Mouse (Mus musculus) liver, adult 2 months (tissue): ENCODE results near the gene Tor4a. TPM values are rescaled to one million over a fixed set of nuclear protein-coding genes. Genes with fewer than 3 reads are reported as not detected.
A peak's percentile ranks its signal among the peaks of the same experiment; 100 is the strongest.

Experiments used
- DNase-seq: peaks from one replicate; pipeline ENCODE4 v3.0.0-alpha.2; 2011; ENCODE audit warnings: low read depth, low spot score; ENCODE audit errors: extremely low read depth
- H3K27ac ChIP-seq: fragments of 200-500 bp; replicated peaks from 2 replicates; pipeline ENCODE4 v1.5.1; 2012; ENCODE audit warnings: low read depth, mild to moderate bottlenecking, control low read depth, inconsistent platforms, low read length; ENCODE audit not compliant: insufficient read depth
- H3K27me3 ChIP-seq: fragments of 200-500 bp; 2 replicates; pipeline ENCODE4 v1.6.1; 2012; ENCODE audit warnings: mild to moderate bottlenecking, moderate library complexity, low read length, inconsistent platforms; ENCODE audit not compliant: control insufficient read depth, insufficient read depth
- H3K36me3 ChIP-seq: fragments of 200-500 bp; 2 replicates; pipeline ENCODE4 v1.6.1; 2012; ENCODE audit warnings: low read length, inconsistent platforms; ENCODE audit not compliant: control insufficient read depth, insufficient read depth
- H3K4me1 ChIP-seq: fragments of 200-500 bp; 2 replicates; pipeline ENCODE4 v1.6.1; 2011; ENCODE audit warnings: low read length; ENCODE audit not compliant: control insufficient read depth, insufficient read depth
- H3K4me3 ChIP-seq: fragments of 200-500 bp; 2 replicates; pipeline ENCODE4 v1.5.1; 2011; ENCODE audit warnings: low read depth, mild to moderate bottlenecking, control low read depth, low read length, moderate library complexity; ENCODE audit not compliant: insufficient read depth
- H3K79me2 ChIP-seq: fragments of 200-500 bp; 2 replicates; pipeline ENCODE4 v1.6.1; 2012; ENCODE audit warnings: inconsistent platforms, mild to moderate bottlenecking, low read length, moderate library complexity; ENCODE audit not compliant: control insufficient read depth, insufficient read depth
- H3K9ac ChIP-seq: fragments of 200-500 bp; 2 replicates; pipeline ENCODE4 v1.6.1; 2012; ENCODE audit warnings: low read depth, mild to moderate bottlenecking, control low read depth, inconsistent platforms, low read length
- CTCF ChIP-seq: fragments of 200-500 bp; IDR thresholded peaks from 2 replicates; pipeline ENCODE4 v1.5.1; 2011; ENCODE audit warnings: low read depth, low read length, control low read depth
- POLR2A ChIP-seq: fragments of 200-500 bp; IDR thresholded peaks from 2 replicates; pipeline ENCODE4 v1.6.1; 2011; ENCODE audit warnings: low read length, control low read depth; ENCODE audit not compliant: insufficient read depth; ENCODE audit errors: extremely low read depth
- WGBS: fragments of 180-500 bp; shearing (Covaris S2); methylation state at CpG from one replicate; pipeline ENCODE4 v1.1.7; 2018; 5-methylcytosine and 5-hydroxymethylcytosine counted together
- polyA plus RNA-seq: library from polyadenylated mRNA; depleted of rRNA; stranded (reverse); fragments of >200 nt; gene quantifications from 2 replicates; pipeline ENCODE4 v1.2.3, GENCODE M21; 2012
- total RNA-seq: library from RNA; depleted of rRNA; stranded (reverse); fragments of >200 nt; gene quantifications from 2 replicates; pipeline ENCODE4 v1.2.3, GENCODE M21; 2014

Tor4a gene
- total and polyA plus RNA-seq, 2 experiments: 4.6 to 7.0 TPM

GRCm38 (mm10) chr2:25228995-25229530 is 32.4 kb upstream of the Tor4a start:
- Histone ChIP-seq H3K79me2 (no peaks in the 10 kb centered on the region), H3K9ac (no peak overlapping the region), H3K36me3 (no peaks in the 10 kb centered on the region), H3K4me3 (no peak overlapping the region), H3K4me1 (no peaks in the 10 kb centered on the region), H3K27me3 (no peaks in the 10 kb centered on the region), H3K27ac (no peak overlapping the region)
- TF ChIP-seq CTCF: no peak
- no peak for TF ChIP-seq POLR2A
- DNase-seq: no peak
- 74% methylated on average over 6 of the region's 6 CpGs for WGBS

DNA sequence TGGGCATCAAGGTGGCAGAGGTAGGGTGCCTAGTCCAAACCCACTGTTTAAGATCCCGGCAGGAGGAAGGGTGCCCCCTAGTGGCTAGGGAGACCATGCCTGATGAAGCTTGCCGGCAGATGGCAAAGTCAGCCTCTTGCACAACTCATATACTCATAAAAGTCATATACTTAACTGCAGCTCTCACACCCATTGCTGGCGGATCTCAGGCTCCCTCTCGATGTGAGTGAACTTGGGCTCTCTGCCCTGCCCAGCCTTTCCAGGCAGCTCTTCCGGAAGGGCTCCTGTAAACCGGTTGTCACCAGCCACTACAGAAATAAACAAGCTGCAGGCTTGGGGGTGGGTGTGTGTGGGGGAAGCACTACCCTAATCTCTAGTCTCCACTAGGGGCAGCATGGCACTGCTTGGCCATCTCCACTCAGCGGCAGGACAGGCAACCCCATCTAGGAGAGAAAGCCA is 31.8 kb upstream of the Tor4a start:
- Histone ChIP-seq H3K9ac (no peak overlapping the region), H3K4me3 (no peak overlapping the region; the same call in 1 of the 2 replicates), H3K27me3 (no peaks in the 10 kb centered on the region), H3K4me1 (no peaks in the 10 kb centered on the region), H3K36me3 (no peaks in the 10 kb centered on the region), H3K27ac (no peak overlapping the region), H3K79me2 (no peaks in the 10 kb centered on the region; the same call in 1 of the 2 replicates)
- 0% methylated on average over 7 of the region's 7 CpGs for WGBS
- DNase-seq: peak; percentile 77
- TF ChIP-seq CTCF (peak; percentile 99), POLR2A (no peak)

DNA sequence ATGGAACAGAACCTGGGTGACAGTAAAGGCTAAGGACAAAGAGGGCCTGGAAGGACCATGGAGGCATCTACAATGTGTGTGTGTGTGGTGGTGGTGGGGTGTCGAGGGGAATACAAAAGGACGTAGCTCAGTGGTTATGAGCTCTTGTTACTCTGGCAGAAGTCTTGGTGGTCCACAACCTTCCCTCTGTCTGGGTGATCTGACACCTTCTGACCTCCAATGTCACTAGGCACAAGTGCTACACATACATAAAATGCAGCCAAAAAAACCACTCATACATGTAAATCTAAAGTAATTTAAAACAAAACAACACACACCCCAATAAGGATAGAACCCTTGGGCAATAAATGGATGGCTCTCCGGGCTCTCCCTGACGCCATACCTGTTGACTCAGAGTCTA is 30.7 kb upstream of the Tor4a start:
- WGBS: 95% methylated on average over 4 of the region's 4 CpGs
- Histone ChIP-seq H3K36me3 (no peaks in the 10 kb centered on the region; the same call in 1 of the 2 replicates), H3K4me1 (no peaks in the 10 kb centered on the region), H3K27ac (no peak overlapping the region), H3K4me3 (no peak overlapping the region), H3K27me3 (no peaks in the 10 kb centered on the region), H3K9ac (no peak overlapping the region), H3K79me2 (no peaks in the 10 kb centered on the region; the same call in 1 of the 2 replicates)
- no peak for DNase-seq
- TF ChIP-seq CTCF: no peak
- TF ChIP-seq POLR2A: no peak

DNA sequence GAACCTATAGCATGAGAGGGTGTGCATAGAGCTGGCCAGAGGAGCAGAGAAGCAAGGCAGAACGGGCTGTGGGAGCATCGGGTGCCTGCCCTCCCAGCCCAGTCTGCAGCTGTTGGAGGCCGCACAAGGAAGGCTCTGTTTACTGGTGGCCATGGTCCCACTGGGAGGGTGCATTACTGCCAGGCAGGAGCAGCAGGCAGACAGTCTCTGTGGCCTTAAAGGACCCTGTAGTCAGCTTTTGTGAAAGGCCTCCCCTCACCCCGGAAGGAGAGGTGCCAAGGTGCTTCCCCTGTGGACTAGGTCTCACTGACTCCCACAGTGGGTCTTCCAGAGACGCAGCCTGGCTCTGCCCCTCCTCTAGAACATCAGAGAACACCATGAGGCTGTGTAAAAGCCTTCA is 30.2 kb upstream of the Tor4a start:
- Histone ChIP-seq H3K4me3 (no peak overlapping the region), H3K27me3 (no peaks in the 10 kb centered on the region), H3K79me2 (no peaks in the 10 kb centered on the region; the same call in 1 of the 2 replicates), H3K36me3 (no peaks in the 10 kb centered on the region; the same call in 1 of the 2 replicates), H3K9ac (no peak overlapping the region), H3K27ac (no peak overlapping the region), H3K4me1 (no peaks in the 10 kb centered on the region)
- WGBS: 90% methylated on average over 5 of the region's 5 CpGs
- no peak for DNase-seq
- no peak for TF ChIP-seq POLR2A

DNA sequence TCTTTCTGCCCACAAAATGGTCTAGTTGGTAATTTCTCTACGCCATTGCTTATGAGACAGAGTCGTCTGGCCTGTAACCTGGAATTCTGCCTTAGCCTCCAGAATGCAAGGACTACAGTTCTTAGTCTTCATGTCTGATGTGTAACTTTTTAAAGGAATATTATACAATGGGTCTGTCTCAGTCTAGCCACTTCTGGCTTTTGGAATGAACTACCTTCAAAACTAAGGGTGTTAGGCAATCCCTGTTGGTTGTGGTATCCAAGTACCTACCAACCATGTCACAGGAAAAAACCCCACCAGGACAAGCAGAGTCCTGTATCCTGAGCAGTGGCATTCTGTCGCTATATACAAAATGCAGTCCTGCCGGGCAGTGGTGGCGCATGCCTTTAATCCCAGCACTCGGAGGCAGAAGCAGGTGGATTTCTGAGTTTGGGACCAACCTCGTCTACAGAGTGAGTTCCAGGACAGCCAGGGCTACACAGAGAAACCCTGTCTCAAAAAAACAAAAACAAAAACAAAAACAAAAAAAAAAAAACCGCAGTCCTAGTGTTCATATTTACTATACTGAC is 29.2 kb upstream of the Tor4a start:
- H3K4me1 ChIP-seq: no peaks in the 10 kb centered on the region
- H3K36me3 ChIP-seq: no peaks in the 10 kb centered on the region; the same call in 1 of the 2 replicates
- no peak overlapping the region for H3K9ac ChIP-seq
- no peaks in the 10 kb centered on the region; the same call in 1 of the 2 replicates for H3K79me2 ChIP-seq
- 83% methylated on average over 8 of the region's 8 CpGs for WGBS
- no peak for DNase-seq
- H3K4me3 ChIP-seq: no peak overlapping the region
- TF ChIP-seq POLR2A (no peak), CTCF (no peak)
- no peaks in the 10 kb centered on the region for H3K27me3 ChIP-seq
- peak overlapping the region; percentile 59 for H3K27ac ChIP-seq
